Mouse (Mus musculus): ENCODE measurements around the gene Igsf3. TPM values are rescaled to one million over a fixed set of nuclear protein-coding genes. Genes with fewer than 3 reads are reported as not detected.

Igsf3 gene
- total and polyA plus RNA-seq, 2 experiments from 2014 or later: 84.2 to 102 TPM

- Histone ChIP-seq H3K27me3 (ENCODE audit: insufficient read depth, low read length) (no peaks in the 10 kb centered on the region), H3K4me2 (ENCODE audit: low read depth, low read length, poor library complexity, severe bottlenecking) (no peak overlapping the region), H3K9ac (replicated peaks; ENCODE audit: low read length, poor library complexity, severe bottlenecking) (no peak overlapping the region), H3K4me1 (ENCODE audit: insufficient read depth, low read length) (no peaks in the 10 kb centered on the region; the same call in 1 of the 2 replicates), H3K9me3 (ENCODE audit: low read length) (no peaks in the 10 kb centered on the region), H3K27ac (ENCODE audit: low read depth, low read length) (no peak overlapping the region), H3K4me3 (ENCODE audit: low read depth, low read length) (no peak overlapping the region), H3K36me3 (ENCODE audit: insufficient read depth, low read length) (no peaks in the 10 kb centered on the region)
- no peak for ATAC-seq (ENCODE audit: low FRiP score)
- DNase-seq (ENCODE audit: low spot score): no peak
- no peak for TF ChIP-seq CTCF (IDR thresholded peaks at IDR 0.05)
- 80% methylated on average over 6 of the region's 6 CpGs for WGBS
These were observed 116.0 kb downstream of the Igsf3 start for GRCm38 (mm10) chr3:101492908-101493307.

- Histone ChIP-seq H3K27me3 (ENCODE audit: insufficient read depth, low read length) (no peaks in the 10 kb centered on the region), H3K36me3 (ENCODE audit: insufficient read depth, low read length) (no peaks in the 10 kb centered on the region), H3K4me2 (ENCODE audit: low read depth, low read length, poor library complexity, severe bottlenecking) (no peak overlapping the region), H3K9me3 (ENCODE audit: low read length) (no peaks in the 10 kb centered on the region), H3K27ac (ENCODE audit: low read depth, low read length) (no peak overlapping the region), H3K9ac (replicated peaks; ENCODE audit: low read length, poor library complexity, severe bottlenecking) (no peak overlapping the region), H3K4me3 (ENCODE audit: low read depth, low read length) (no peak overlapping the region), H3K4me1 (ENCODE audit: insufficient read depth, low read length) (no peaks in the 10 kb centered on the region; the same call in 1 of the 2 replicates)
- peak; percentile 96 for DNase-seq (ENCODE audit: low spot score)
- TF ChIP-seq CTCF (IDR thresholded peaks at IDR 0.05): peak; percentile 98
- 47% methylated on average over 10 of the region's 10 CpGs for WGBS
- ATAC-seq (ENCODE audit: low FRiP score): peak; percentile 77
These were observed 117.1 kb downstream of the Igsf3 start for GRCm38 (mm10) chr3:101493937-101494459.

GRCm38 (mm10) chr3:101497432-101498030 lies 120.6 kb downstream of the Igsf3 start:
- Histone ChIP-seq H3K27me3 (ENCODE audit: insufficient read depth, low read length) (no peaks in the 10 kb centered on the region), H3K9ac (replicated peaks; ENCODE audit: low read length, poor library complexity, severe bottlenecking) (no peak overlapping the region), H3K27ac (ENCODE audit: low read depth, low read length) (no peak overlapping the region), H3K4me3 (ENCODE audit: low read depth, low read length) (no peak overlapping the region), H3K4me2 (ENCODE audit: low read depth, low read length, poor library complexity, severe bottlenecking) (no peak overlapping the region), H3K4me1 (ENCODE audit: insufficient read depth, low read length) (no peaks in the 10 kb centered on the region; the same call in 1 of the 2 replicates), H3K36me3 (ENCODE audit: insufficient read depth, low read length) (no peaks in the 10 kb centered on the region), H3K9me3 (ENCODE audit: low read length) (no peaks in the 10 kb centered on the region)
- 62% methylated on average over 10 of the region's 10 CpGs for WGBS
- no peak for DNase-seq (ENCODE audit: low spot score)
- no peak for TF ChIP-seq CTCF (IDR thresholded peaks at IDR 0.05)
- no peak for ATAC-seq (ENCODE audit: low FRiP score)

DNA sequence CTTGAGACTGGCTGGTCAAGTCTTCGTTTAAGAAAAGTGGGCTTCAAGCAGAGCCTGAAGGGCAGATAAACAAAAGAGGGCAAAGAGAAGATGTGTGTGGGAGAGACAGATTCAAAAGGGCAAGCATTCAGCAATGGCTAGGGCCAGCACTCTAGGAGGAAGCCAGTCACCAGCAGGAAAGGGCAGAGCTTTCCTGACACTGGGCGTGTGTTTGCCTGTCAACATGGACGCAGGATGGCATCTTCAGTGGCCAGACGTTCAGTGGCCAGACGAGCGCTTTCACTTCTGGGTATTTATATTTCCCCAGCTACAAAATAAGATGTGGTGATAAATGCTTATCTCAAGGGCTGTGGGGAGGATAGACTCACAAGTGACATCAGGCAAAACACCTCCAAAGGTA lies 123.0 kb downstream of the Igsf3 start:
- Histone ChIP-seq H3K4me2 (ENCODE audit: low read depth, low read length, poor library complexity, severe bottlenecking) (no peak overlapping the region), H3K4me3 (ENCODE audit: low read depth, low read length) (no peak overlapping the region), H3K9me3 (ENCODE audit: low read length) (no peaks in the 10 kb centered on the region), H3K4me1 (ENCODE audit: insufficient read depth, low read length) (no peaks in the 10 kb centered on the region), H3K27me3 (ENCODE audit: insufficient read depth, low read length) (no peaks in the 10 kb centered on the region), H3K9ac (replicated peaks; ENCODE audit: low read length, poor library complexity, severe bottlenecking) (no peak overlapping the region), H3K36me3 (ENCODE audit: insufficient read depth, low read length) (no peaks in the 10 kb centered on the region), H3K27ac (ENCODE audit: low read depth, low read length) (no peak overlapping the region)
- DNase-seq (ENCODE audit: low spot score): no peak
- no peak for ATAC-seq (ENCODE audit: low FRiP score)
- 81% methylated on average over 6 of the region's 6 CpGs for WGBS
- TF ChIP-seq CTCF (IDR thresholded peaks at IDR 0.05): no peak

- Histone ChIP-seq H3K9me3 (ENCODE audit: low read length) (no peaks in the 10 kb centered on the region), H3K27me3 (ENCODE audit: insufficient read depth, low read length) (no peaks in the 10 kb centered on the region), H3K4me3 (ENCODE audit: low read depth, low read length) (no peak overlapping the region), H3K27ac (ENCODE audit: low read depth, low read length) (no peak overlapping the region), H3K36me3 (ENCODE audit: insufficient read depth, low read length) (no peaks in the 10 kb centered on the region), H3K4me1 (ENCODE audit: insufficient read depth, low read length) (no peaks in the 10 kb centered on the region), H3K4me2 (ENCODE audit: low read depth, low read length, poor library complexity, severe bottlenecking) (no peak overlapping the region), H3K9ac (replicated peaks; ENCODE audit: low read length, poor library complexity, severe bottlenecking) (no peak overlapping the region)
- ATAC-seq (ENCODE audit: low FRiP score) (no peak), DNase-seq (ENCODE audit: low spot score) (no peak)
- WGBS: 79% methylated on average over 11 of the region's 11 CpGs
- TF ChIP-seq CTCF (IDR thresholded peaks at IDR 0.05): no peak
These were observed 123.6 kb downstream of the Igsf3 start for GRCm38 (mm10) chr3:101500393-101501051.

- DNase-seq (ENCODE audit: low spot score) (no peak), ATAC-seq (ENCODE audit: low FRiP score) (no peak)
- no peaks in the 10 kb centered on the region for H3K36me3 ChIP-seq (ENCODE audit: insufficient read depth, low read length)
- no peak overlapping the region for H3K27ac ChIP-seq (ENCODE audit: low read depth, low read length)
- H3K27me3 ChIP-seq (ENCODE audit: insufficient read depth, low read length): no peaks in the 10 kb centered on the region
- H3K9ac ChIP-seq (replicated peaks; ENCODE audit: low read length, poor library complexity, severe bottlenecking): no peak overlapping the region
- TF ChIP-seq CTCF (IDR thresholded peaks at IDR 0.05): no peak
- no peaks in the 10 kb centered on the region for H3K9me3 ChIP-seq (ENCODE audit: low read length)
- H3K4me2 ChIP-seq (ENCODE audit: low read depth, low read length, poor library complexity, severe bottlenecking): no peak overlapping the region
- H3K4me1 ChIP-seq (ENCODE audit: insufficient read depth, low read length): no peaks in the 10 kb centered on the region; the same call in 1 of the 2 replicates
- H3K4me3 ChIP-seq (ENCODE audit: low read depth, low read length): no peak overlapping the region
- WGBS: 70% methylated on average over 4 of the region's 4 CpGs
These were observed 124.7 kb downstream of the Igsf3 start for GRCm38 (mm10) chr3:101501611-101502010.

Measured in midbrain, postnatal 0 days (tissue).